Mouse (Mus musculus) left cerebral cortex, adult 18-20 months (tissue): ENCODE results near the gene Hook1. TPM values are rescaled to one million over a fixed set of nuclear protein-coding genes. Genes with fewer than 3 reads are reported as not detected.

Experiments
- total RNA-seq, 2 experiments: library from RNA; stranded (reverse); gene quantifications; 2 replicates each; pipeline ENCODE4 v1.2.3; 2021

The Hook1 gene
- total RNA-seq, 2 experiments from 2014 or later = 65.6 to 71.5 TPM

Other genes with a start within 250 kb of the Hook1 start
- 1 to 10 TPM; 1.5 to 1.9 TPM for gene Cyp2j13, start 110.3 kb downstream of the Hook1 start, total RNA-seq
- 1 to 10 TPM; 2.0 to 2.6 TPM for gene Cyp2j12, start 173.9 kb downstream of the Hook1 start, total RNA-seq